Mouse (Mus musculus) spleen, adult 2 months (tissue): ENCODE measurements around the gene Surf4.

Experiments used
- CTCF ChIP-seq: fragments of 200-500 bp; IDR thresholded peaks from 2 replicates; pipeline ENCODE4 v1.5.1; 2011; ENCODE audit warnings: mild to moderate bottlenecking, inconsistent platforms; ENCODE audit not compliant: insufficient read depth, insufficient read length, insufficient replicate concordance; ENCODE audit errors: extremely low read depth
- POLR2A ChIP-seq: fragments of 200-500 bp; IDR thresholded peaks from 2 replicates; pipeline ENCODE4 v1.6.1; 2011; ENCODE audit warnings: low read depth, low read length, inconsistent platforms

DNA sequence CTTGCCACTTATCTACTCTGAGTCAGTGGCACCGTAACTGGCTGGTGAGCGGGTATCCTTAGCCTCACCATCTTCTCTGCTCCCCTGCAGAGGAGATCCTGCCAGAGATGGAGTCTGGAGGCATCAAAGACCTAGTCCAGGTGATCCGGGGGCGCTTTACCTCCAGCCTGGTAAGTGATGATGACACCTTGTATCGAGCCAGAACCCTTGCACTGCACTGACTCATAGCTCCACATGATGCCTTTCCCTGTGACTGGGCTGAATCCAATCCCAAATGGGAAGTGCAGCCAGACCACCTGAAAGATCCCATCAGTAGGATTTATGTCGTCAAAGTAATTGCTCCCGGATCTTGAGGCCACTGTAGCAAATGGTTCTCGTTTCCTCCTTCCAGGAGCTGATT, 19.1 kb upstream of the Surf4 start:
- TF ChIP-seq CTCF (no peak), POLR2A (no peak)
